Mouse (Mus musculus) hindbrain, postnatal 0 days (tissue): ENCODE measurements around the gene Hes3. TPM values are rescaled to one million over a fixed set of nuclear protein-coding genes. Genes with fewer than 3 reads are reported as not detected.

ENCODE experiments used
- ATAC-seq: fragments of 200-750 bp; cut with Nextera tagmentation; 2 replicates; pipeline ENCODE4 v1.8.0; 2017; ENCODE audit warnings: mild to moderate bottlenecking, moderate TSS enrichment, moderate library complexity
- DNase-seq: peaks from one replicate; pipeline ENCODE4 v3.0.0-alpha.2; 2015; ENCODE audit warnings: low spot score
- H3K27ac ChIP-seq: fragments of 300-500 bp; sonication (generic); 2 replicates; pipeline ENCODE4 v1.5.1; 2014; ENCODE audit warnings: mild to moderate bottlenecking
- H3K27me3 ChIP-seq: fragments of 300-500 bp; sonication (generic); 2 replicates; pipeline ENCODE4 v1.6.1; 2014; ENCODE audit warnings: low read length, mixed read lengths; ENCODE audit not compliant: insufficient read depth
- H3K36me3 ChIP-seq: fragments of 300-500 bp; sonication (generic); 2 replicates; pipeline ENCODE4 v1.6.1; 2014; ENCODE audit warnings: low read length, mixed read lengths; ENCODE audit not compliant: insufficient read depth
- H3K4me1 ChIP-seq: fragments of 300-500 bp; sonication (generic); 2 replicates; pipeline ENCODE4 v1.6.1; 2014; ENCODE audit warnings: antibody characterized with exemption, low read length, mixed read lengths; ENCODE audit not compliant: insufficient read depth
- H3K4me2 ChIP-seq: fragments of 300-500 bp; sonication (generic); 2 replicates; pipeline ENCODE4 v1.6.1; 2014; ENCODE audit warnings: low read depth, mild to moderate bottlenecking, low read length, moderate library complexity, mixed read lengths
- H3K4me3 ChIP-seq: fragments of 300-500 bp; sonication (generic); 2 replicates; pipeline ENCODE4 v1.5.1; 2014; ENCODE audit warnings: low read length
- H3K9ac ChIP-seq: fragments of 300-500 bp; sonication (generic); replicated peaks from 2 replicates; pipeline ENCODE4 v1.6.1; 2014; ENCODE audit warnings: mild to moderate bottlenecking, low read length, moderate library complexity, mixed read lengths
- H3K9me3 ChIP-seq: fragments of 300-500 bp; sonication (generic); 2 replicates; pipeline ENCODE4 v1.6.1; 2016; ENCODE audit warnings: low read length, mixed read lengths
- CTCF ChIP-seq: IDR thresholded peaks from 2 replicates; pipeline ENCODE4 v1.5.1; 2016; ENCODE audit warnings: antibody characterized with exemption, control low read depth, low read depth
- WGBS: fragments of 180-500 bp; shearing (Covaris S2); extraction: QIAGEN DNeasy Blood & Tissue Kit; methylation state at CpG from one replicate; pipeline ENCODE4 v1.1.7; 2014; 5-methylcytosine and 5-hydroxymethylcytosine counted together
- polyA plus RNA-seq: library from polyadenylated mRNA; unstranded; fragments of >200 nt; fragmentation: Nextera tagmentation; extraction: Ambion mirVana; gene quantifications from 2 replicates; pipeline ENCODE4 v1.2.1, GENCODE M21; 2015
- total RNA-seq: library from RNA; depleted of rRNA; stranded (reverse); fragments of >200 nt; gene quantifications from 2 replicates; pipeline ENCODE4 v1.2.3, GENCODE M21; 2014; rRNA removed

The Hes3 gene
- total and polyA plus RNA-seq, 2 experiments from 2014 or later: 0.15 to 0.26 TPM

- Histone ChIP-seq H3K4me1 (no peaks in the 10 kb centered on the region), H3K36me3 (peaks cover 18% of the 10 kb centered on the region), H3K4me3 (no peak overlapping the region), H3K27ac (no peak overlapping the region), H3K4me2 (no peak overlapping the region), H3K27me3 (no peaks in the 10 kb centered on the region), H3K9ac (no peak overlapping the region), H3K9me3 (no peaks in the 10 kb centered on the region)
- ATAC-seq (no peak), DNase-seq (no peak)
- TF ChIP-seq CTCF: no peak
- WGBS: 55% methylated on average over 4 of the region's 4 CpGs
Measured at GRCm38 (mm10) chr4:152239974-152240373, 51.5 kb downstream of the Hes3 start.

Other genes with a start within 250 kb of the Hes3 start
- 20.7 and 21.0 TPM in 2 replicates for gene Plekhg5, start 219.2 kb downstream of the Hes3 start, total RNA-seq
- 13.1 and 13.3 TPM in 2 replicates for gene Plekhg5, start 219.2 kb downstream of the Hes3 start, polyA plus RNA-seq
- gene Tnfrsf25, start 175.7 kb downstream of the Hes3 start, total RNA-seq: 0.22 and 1.6 TPM in 2 replicates
- 0.48 and 0.62 TPM in 2 replicates for gene Tnfrsf25, start 175.7 kb downstream of the Hes3 start, polyA plus RNA-seq
- gene Espn, start 139.3 kb downstream of the Hes3 start, total RNA-seq: 0.47 and 1.4 TPM in 2 replicates
- 0.71 and 0.79 TPM in 2 replicates for gene Espn, start 139.3 kb downstream of the Hes3 start, polyA plus RNA-seq
- not detected in 2 replicates for gene Hes2, start 132.8 kb downstream of the Hes3 start, total RNA-seq
- not detected in 2 replicates for gene Hes2, start 132.8 kb downstream of the Hes3 start, polyA plus RNA-seq
- 249 and 259 TPM in 2 replicates for gene Acot7, start 113.5 kb downstream of the Hes3 start, total RNA-seq
- 455 and 488 TPM in 2 replicates for gene Acot7, start 113.5 kb downstream of the Hes3 start, polyA plus RNA-seq
- gene Gpr153, start 17.4 kb downstream of the Hes3 start, total RNA-seq: 167 and 170 TPM in 2 replicates
- 17.1 and 19.0 TPM in 2 replicates for gene Gpr153, start 17.4 kb downstream of the Hes3 start, polyA plus RNA-seq
- 35.3 and 42.6 TPM in 2 replicates for gene Icmt, start 5.6 kb upstream of the Hes3 start, total RNA-seq
- 15.9 and 16.4 TPM in 2 replicates for gene Icmt, start 5.6 kb upstream of the Hes3 start, polyA plus RNA-seq
- 5.7 and 7.7 TPM in 2 replicates for gene Rnf207, start 27.3 kb upstream of the Hes3 start, total RNA-seq
- 6.6 and 6.9 TPM in 2 replicates for gene Rnf207, start 27.3 kb upstream of the Hes3 start, polyA plus RNA-seq
- gene Rpl22, start 34.1 kb upstream of the Hes3 start, total RNA-seq: 164 and 185 TPM in 2 replicates
- 156 and 176 TPM in 2 replicates for gene Rpl22, start 34.1 kb upstream of the Hes3 start, polyA plus RNA-seq
- gene Chd5, start 47.0 kb upstream of the Hes3 start, total RNA-seq: 60.1 and 61.2 TPM in 2 replicates
- 65.6 and 69.7 TPM in 2 replicates for gene Chd5, start 47.0 kb upstream of the Hes3 start, polyA plus RNA-seq
- 8.7 and 10.4 TPM in 2 replicates for gene Nphp4, start 185.0 kb upstream of the Hes3 start, total RNA-seq
- gene Nphp4, start 185.0 kb upstream of the Hes3 start, polyA plus RNA-seq: 3.9 and 4.0 TPM in 2 replicates
- 54.0 and 55.6 TPM in 2 replicates for gene Kcnab2, start 186.2 kb upstream of the Hes3 start, total RNA-seq
- gene Kcnab2, start 186.2 kb upstream of the Hes3 start, polyA plus RNA-seq: 30.8 and 33.2 TPM in 2 replicates